Mouse (Mus musculus) limb, embryonic 13.5 days (tissue): Measurements from ENCODE around the gene Msrb1. TPM values are rescaled to one million over a fixed set of nuclear protein-coding genes. Genes with fewer than 3 reads are reported as not detected.

ENCODE experiments used
- ATAC-seq: fragments of 200-750 bp; cut with Nextera tagmentation; 2 replicates; pipeline ENCODE4 v1.8.0; 2017; ENCODE audit warnings: low read depth, moderate number of reproducible peaks, moderate TSS enrichment; ENCODE audit not compliant: low FRiP score
- H3K27ac ChIP-seq: fragments of 300-500 bp; sonication (generic); 2 replicates; pipeline ENCODE4 v1.5.1; 2015; ENCODE audit warnings: inconsistent platforms, mild to moderate bottlenecking, moderate library complexity
- H3K27me3 ChIP-seq: fragments of 300-500 bp; sonication (generic); 2 replicates; pipeline ENCODE4 v1.6.1; 2015; ENCODE audit warnings: mild to moderate bottlenecking, inconsistent platforms
- H3K36me3 ChIP-seq: fragments of 300-500 bp; sonication (generic); 2 replicates; pipeline ENCODE4 v1.6.1; 2015; ENCODE audit warnings: inconsistent platforms, mild to moderate bottlenecking, moderate library complexity
- H3K4me1 ChIP-seq: fragments of 300-500 bp; sonication (generic); 2 replicates; pipeline ENCODE4 v1.6.1; 2015; ENCODE audit warnings: inconsistent platforms
- H3K4me2 ChIP-seq: fragments of 300-500 bp; sonication (generic); replicated peaks from 2 replicates; pipeline ENCODE4 v1.6.1; 2015; ENCODE audit warnings: inconsistent platforms, mild to moderate bottlenecking, moderate library complexity
- H3K4me3 ChIP-seq: fragments of 300-500 bp; sonication (generic); 2 replicates; pipeline ENCODE4 v1.5.1; 2015; ENCODE audit warnings: moderate library complexity, mild to moderate bottlenecking, inconsistent platforms
- H3K9ac ChIP-seq: fragments of 300-500 bp; sonication (generic); 2 replicates; pipeline ENCODE4 v1.6.1; 2015; ENCODE audit warnings: mild to moderate bottlenecking, inconsistent platforms
- H3K9me3 ChIP-seq: fragments of 300-500 bp; sonication (generic); 2 replicates; pipeline ENCODE4 v1.6.1; 2016; ENCODE audit warnings: inconsistent platforms
- WGBS: fragments of 180-500 bp; shearing (Covaris S2); methylation state at CpG from one replicate; pipeline ENCODE4 v1.1.7; 2015; 5-methylcytosine and 5-hydroxymethylcytosine counted together
- polyA plus RNA-seq: library from polyadenylated mRNA; unstranded; fragments of >200 nt; fragmentation: Nextera tagmentation; extraction: Ambion mirVana; gene quantifications from 2 replicates; pipeline ENCODE4 v1.2.1, GENCODE M21; 2015

The Msrb1 gene
- polyA plus RNA-seq, 1 experiment from 2014 or later = 23.1 TPM

DNA sequence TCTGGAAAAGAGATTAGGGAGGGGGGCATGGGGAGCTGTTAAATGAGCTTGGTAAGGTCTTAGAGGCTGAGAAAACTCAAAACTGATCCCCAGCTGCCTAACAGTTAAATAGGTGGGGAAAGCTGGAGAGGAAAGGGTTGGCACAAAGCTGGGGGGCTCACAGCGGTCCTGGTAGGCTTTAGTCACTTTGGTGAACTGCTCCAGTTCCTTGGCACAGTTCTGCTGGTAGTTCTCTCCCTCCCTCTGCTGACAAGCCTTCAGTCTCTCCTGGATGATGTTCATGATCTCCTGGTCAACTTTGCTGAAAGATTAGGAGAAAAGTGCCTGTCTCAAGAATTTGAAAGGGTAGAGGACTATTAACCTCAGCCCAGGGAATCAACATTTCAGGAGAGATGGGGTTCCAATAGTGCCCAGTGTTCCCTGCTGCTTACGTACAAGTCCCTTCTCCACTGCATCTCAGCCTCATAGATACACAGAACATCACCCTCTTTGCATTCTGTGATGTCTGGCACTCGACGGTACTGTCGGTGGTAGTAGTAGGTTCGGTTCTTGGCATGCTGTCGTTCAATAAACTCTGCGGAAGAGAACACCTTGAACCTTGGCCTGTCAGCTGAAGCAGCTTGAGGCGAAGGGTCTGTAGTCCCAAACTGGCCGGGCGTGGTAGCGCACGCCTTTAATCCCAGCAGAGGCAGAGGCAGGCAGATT, 14.1 kb upstream of the Msrb1 start:
- Histone ChIP-seq H3K27me3 (no peaks in the 10 kb centered on the region), H3K36me3 (peaks cover 33% of the 10 kb centered on the region), H3K9ac (peak overlapping the region; percentile 78), H3K4me1 (peaks cover 34% of the 10 kb centered on the region), H3K4me3 (peak overlapping the region; percentile 84), H3K9me3 (no peaks in the 10 kb centered on the region), H3K27ac (no peak overlapping the region), H3K4me2 (peak overlapping the region; percentile 91)
- no peak for ATAC-seq
- WGBS = 31% methylated on average over 13 of the region's 13 CpGs

GRCm38 (mm10) chr17:24723122-24723880, 13.1 kb upstream of the Msrb1 start:
- Histone ChIP-seq H3K4me2 (peak overlapping the region; percentile 91), H3K9ac (peak overlapping the region; percentile 78), H3K27ac (peak overlapping the region; percentile 79; the same call in 1 of the 2 replicates), H3K4me3 (peak overlapping the region; percentile 83), H3K9me3 (no peaks in the 10 kb centered on the region), H3K4me1 (peaks cover 34% of the 10 kb centered on the region), H3K27me3 (no peaks in the 10 kb centered on the region), H3K36me3 (peaks cover 24% of the 10 kb centered on the region)
- 1% methylated on average over 12 of the region's 12 CpGs for WGBS
- no peak for ATAC-seq

GRCm38 (mm10) chr17:24723881-24724180, 12.6 kb upstream of the Msrb1 start:
- Histone ChIP-seq H3K27ac (peak overlapping the region; percentile 79; the same call in 1 of the 2 replicates), H3K9me3 (no peaks in the 10 kb centered on the region), H3K9ac (peak overlapping the region; percentile 78), H3K4me1 (peaks cover 31% of the 10 kb centered on the region), H3K4me3 (peak overlapping the region; percentile 83), H3K27me3 (no peaks in the 10 kb centered on the region), H3K4me2 (peak overlapping the region; percentile 91), H3K36me3 (peaks cover 19% of the 10 kb centered on the region)
- under 1% methylated on average over 15 of the region's 15 CpGs for WGBS
- peak; percentile 1; the same call in 1 of the 2 replicates for ATAC-seq

- H3K27me3 ChIP-seq = no peaks in the 10 kb centered on the region
- peak; percentile 75 for ATAC-seq
- peak within 1 kb of the TSS; percentile 91 for H3K4me2 ChIP-seq
- peak within 1 kb of the TSS; percentile 79; the same call in 1 of the 2 replicates for H3K27ac ChIP-seq
- 0% methylated on average over 30 of the region's 30 CpGs for WGBS
- H3K4me1 ChIP-seq = peaks cover 29% of the 10 kb centered on the region
- H3K4me3 ChIP-seq = peak within 1 kb of the TSS; percentile 83
- peaks cover 19% of the 10 kb centered on the region for H3K36me3 ChIP-seq
- no peaks in the 10 kb centered on the region for H3K9me3 ChIP-seq
- H3K9ac ChIP-seq = peak within 1 kb of the TSS; percentile 78
Measured at GRCm38 (mm10) chr17:24724184-24724583, 12.3 kb upstream of the Msrb1 start, which contains the start of gene Ndufb10. TSS of gene Ndufb10 (minus strand) at chr17:24724478.

- H3K9me3 ChIP-seq = no peaks in the 10 kb centered on the region
- H3K4me2 ChIP-seq = no peak overlapping the region
- WGBS = 74% methylated on average over 3 of the region's 3 CpGs
- H3K27me3 ChIP-seq = no peaks in the 10 kb centered on the region
- H3K4me3 ChIP-seq = no peak overlapping the region
- H3K27ac ChIP-seq = no peak overlapping the region
- H3K4me1 ChIP-seq = peaks cover 29% of the 10 kb centered on the region
- H3K36me3 ChIP-seq = peaks cover 16% of the 10 kb centered on the region
- no peak for ATAC-seq
- no peak overlapping the region for H3K9ac ChIP-seq
Measured at GRCm38 (mm10) chr17:24725637-24726390, 10.6 kb upstream of the Msrb1 start.

DNA sequence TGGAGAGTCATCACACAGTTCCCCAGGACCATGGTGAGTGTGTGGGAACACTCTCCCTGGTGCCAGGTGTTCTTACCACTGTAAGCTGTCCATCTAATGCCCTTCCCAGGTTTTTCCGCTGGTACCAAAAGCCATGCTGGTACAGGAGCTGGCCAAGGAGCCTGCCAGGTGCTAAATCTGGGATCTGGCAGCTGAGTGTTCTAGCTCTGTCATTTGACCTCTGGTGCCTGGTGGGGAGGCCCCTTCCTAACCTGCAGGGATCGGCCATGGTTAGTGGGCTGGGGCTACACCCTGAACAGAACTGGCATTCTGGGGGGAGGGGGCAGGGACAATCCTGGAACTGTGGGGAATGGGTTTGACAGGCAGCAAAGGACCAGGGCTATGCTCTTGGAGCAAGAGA, 8.8 kb upstream of the Msrb1 start, which contains the start of gene Rpl3l:
Gene Rpl3l, plus strand, starts transcription at position 203 of the 400 bp plus-strand sequence.
- no peak for ATAC-seq
- Histone ChIP-seq H3K9ac (peak within 1 kb of the TSS; percentile 25; the same call in 1 of the 2 replicates), H3K36me3 (peaks cover under 1% of the 10 kb centered on the region), H3K9me3 (no peaks in the 10 kb centered on the region), H3K4me2 (no peak within 1 kb of the TSS), H3K27me3 (peaks cover 5% of the 10 kb centered on the region; the same call in 1 of the 2 replicates), H3K27ac (no peak within 1 kb of the TSS), H3K4me3 (no peak within 1 kb of the TSS), H3K4me1 (peaks cover 13% of the 10 kb centered on the region)
- 56% methylated on average over 2 of the region's 2 CpGs for WGBS

DNA sequence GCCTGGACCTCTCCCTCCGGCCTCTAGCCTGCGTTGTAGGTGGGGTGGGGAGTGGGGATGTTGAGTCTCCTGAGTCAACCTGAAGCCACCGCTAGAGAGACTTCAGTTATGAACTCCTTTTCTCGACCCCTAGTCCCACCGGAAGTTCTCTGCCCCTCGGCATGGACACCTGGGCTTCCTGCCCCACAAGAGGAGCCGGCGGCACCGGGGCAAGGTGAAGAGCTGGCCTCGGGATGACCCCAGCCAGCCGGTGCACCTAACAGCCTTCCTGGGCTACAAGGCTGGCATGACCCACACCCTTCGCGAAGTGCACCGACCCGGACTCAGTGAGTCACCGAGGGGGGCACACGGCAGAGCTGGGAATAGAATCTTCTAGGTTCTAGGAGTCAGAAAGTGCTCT, 8.3 kb upstream of the Msrb1 start:
- ATAC-seq = no peak

DNA sequence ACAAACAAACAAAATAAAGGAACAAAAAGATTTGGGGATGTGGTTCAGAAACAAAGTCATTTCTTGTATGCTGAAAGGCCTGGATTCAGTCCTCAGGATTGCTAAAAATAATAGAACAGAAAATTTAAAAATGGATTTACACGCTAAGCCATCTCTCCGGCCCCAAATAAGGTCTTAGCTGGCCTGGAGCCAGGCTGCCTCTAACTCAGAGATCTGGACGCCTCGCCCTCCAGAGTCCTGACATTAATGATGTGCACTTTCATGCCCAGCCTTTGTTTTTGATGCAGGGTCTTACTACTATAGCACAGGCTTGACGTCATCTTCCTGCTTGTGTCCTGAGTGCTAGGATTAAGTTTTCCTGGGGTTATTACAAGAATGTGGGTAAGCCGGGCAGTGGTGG, 7.4 kb upstream of the Msrb1 start:
- 0 out of 2 replicates have a peak, but pooled peaks cover 2% of the 10 kb centered on the region for H3K4me1 ChIP-seq
- no peak overlapping the region for H3K9ac ChIP-seq
- no peaks in the 10 kb centered on the region for H3K9me3 ChIP-seq
- no peaks in the 10 kb centered on the region for H3K36me3 ChIP-seq
- peaks cover 11% of the 10 kb centered on the region; the same call in 1 of the 2 replicates for H3K27me3 ChIP-seq
- no peak overlapping the region for H3K4me3 ChIP-seq
- H3K4me2 ChIP-seq = no peak overlapping the region
- ATAC-seq = no peak
- no peak overlapping the region for H3K27ac ChIP-seq
- WGBS = 83% methylated on average over 6 of the region's 6 CpGs

More for the DNA sequence above, 8.3 kb upstream of the Msrb1 start:
- WGBS = 72% methylated on average over 17 of the region's 17 CpGs
- peak overlapping the region; percentile 25; the same call in 1 of the 2 replicates for H3K9ac ChIP-seq
- peaks cover 6% of the 10 kb centered on the region; the same call in 1 of the 2 replicates for H3K27me3 ChIP-seq
- no peak overlapping the region for H3K4me2 ChIP-seq
- H3K27ac ChIP-seq = no peak overlapping the region
- no peak overlapping the region for H3K4me3 ChIP-seq
- no peaks in the 10 kb centered on the region for H3K9me3 ChIP-seq
- peaks cover 7% of the 10 kb centered on the region for H3K4me1 ChIP-seq
- H3K36me3 ChIP-seq = no peaks in the 10 kb centered on the region

DNA sequence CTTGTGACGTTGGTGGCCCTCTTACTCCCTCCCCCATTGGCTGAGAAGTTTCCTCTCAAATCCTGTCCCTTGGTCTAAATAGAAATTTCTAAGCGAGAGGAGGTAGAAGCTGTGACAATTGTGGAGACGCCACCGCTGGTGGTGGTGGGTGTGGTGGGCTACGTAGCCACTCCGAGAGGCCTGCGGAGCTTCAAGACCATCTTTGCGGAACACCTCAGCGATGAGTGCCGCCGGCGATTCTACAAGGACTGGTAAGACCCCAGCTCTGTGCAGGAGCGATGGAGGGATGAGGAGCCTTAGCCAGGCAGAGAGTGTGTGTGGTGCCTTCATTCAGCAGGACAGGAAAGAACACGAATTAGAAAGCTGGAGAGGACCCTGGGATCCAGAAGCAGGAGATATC, 5.7 kb upstream of the Msrb1 start:
- H3K4me3 ChIP-seq = no peak overlapping the region
- WGBS = 77% methylated on average over 14 of the region's 14 CpGs
- no peak overlapping the region for H3K27ac ChIP-seq
- no peaks in the 10 kb centered on the region for H3K9me3 ChIP-seq
- ATAC-seq = no peak
- peaks cover 1% of the 10 kb centered on the region; the same call in 1 of the 2 replicates for H3K4me1 ChIP-seq
- H3K4me2 ChIP-seq = no peak overlapping the region
- H3K9ac ChIP-seq = no peak overlapping the region
- H3K27me3 ChIP-seq = peaks cover 11% of the 10 kb centered on the region; the same call in 1 of the 2 replicates
- no peaks in the 10 kb centered on the region for H3K36me3 ChIP-seq

- no peak for ATAC-seq
- Histone ChIP-seq H3K4me1 (peaks cover 13% of the 10 kb centered on the region), H3K27ac (no peak overlapping the region), H3K27me3 (peaks cover 11% of the 10 kb centered on the region; the same call in 1 of the 2 replicates), H3K9me3 (no peaks in the 10 kb centered on the region), H3K4me3 (no peak overlapping the region), H3K4me2 (no peak overlapping the region), H3K36me3 (no peaks in the 10 kb centered on the region), H3K9ac (peak overlapping the region; percentile 26; the same call in 1 of the 2 replicates)
- 85% methylated on average over 12 of the region's 12 CpGs for WGBS
Measured at GRCm38 (mm10) chr17:24732233-24732935, 4.1 kb upstream of the Msrb1 start.

- Histone ChIP-seq H3K27me3 (peaks cover 11% of the 10 kb centered on the region; the same call in 1 of the 2 replicates), H3K36me3 (no peaks in the 10 kb centered on the region), H3K9ac (0 out of 2 replicates have a peak overlapping the region, but pooled peaks have one; percentile 46), H3K27ac (no peak overlapping the region), H3K4me2 (no peak overlapping the region), H3K9me3 (no peaks in the 10 kb centered on the region), H3K4me3 (no peak overlapping the region), H3K4me1 (peaks cover 17% of the 10 kb centered on the region)
- WGBS = 88% methylated on average over 21 of the region's 21 CpGs
- no peak for ATAC-seq
Measured at GRCm38 (mm10) chr17:24733434-24734050, 2.9 kb upstream of the Msrb1 start.
